Mouse (Mus musculus) liver, embryonic 14.5 days (tissue): ENCODE data around the gene Dpagt1. TPM values are rescaled to one million over a fixed set of nuclear protein-coding genes. Genes with fewer than 3 reads are reported as not detected.

Experiments
- ATAC-seq: fragments of 200-750 bp; cut with Nextera tagmentation; 2 replicates; pipeline ENCODE4 v1.8.0; 2017; ENCODE audit warnings: moderate number of reproducible peaks, mild to moderate bottlenecking, moderate library complexity; ENCODE audit not compliant: insufficient read depth
- DNase-seq, 3 experiments: peaks; one replicate each; pipeline ENCODE4 v3.0.0-alpha.2; 2012 to 2013; ENCODE audit warnings: low read depth in 3 of 3, low spot score in 3 of 3
- H3K27ac ChIP-seq: fragments of 300-500 bp; sonication (generic); 2 replicates; pipeline ENCODE4 v1.5.1; 2014; ENCODE audit warnings: moderate library complexity, mild to moderate bottlenecking, control low read depth, inconsistent platforms
- H3K27me3 ChIP-seq: fragments of 300-500 bp; sonication (generic); 2 replicates; pipeline ENCODE4 v1.6.1; 2014; ENCODE audit warnings: mild to moderate bottlenecking, low read length, moderate library complexity; ENCODE audit not compliant: control insufficient read depth, insufficient read depth
- H3K36me3 ChIP-seq: fragments of 300-500 bp; sonication (generic); replicated peaks from 2 replicates; pipeline ENCODE4 v1.6.1; 2014; ENCODE audit warnings: low read depth; ENCODE audit not compliant: control insufficient read depth, insufficient read depth
- H3K4me1 ChIP-seq, 2 experiments: fragments of 200-500 bp in 1 of 2; fragments of 300-500 bp in 1 of 2; sonication (generic) in 1 of 2; replicated peaks; 2 replicates each; pipeline ENCODE4 v1.6.1; 2012 to 2014; ENCODE audit warnings: antibody characterized with exemption in 1 of 2, inconsistent platforms in 1 of 2, low read length in 1 of 2; ENCODE audit not compliant: control insufficient read depth in 2 of 2, insufficient read depth in 2 of 2
- H3K4me2 ChIP-seq: fragments of 300-500 bp; sonication (generic); 2 replicates; pipeline ENCODE4 v1.6.1; 2014; ENCODE audit warnings: low read depth, mild to moderate bottlenecking, control low read depth, moderate library complexity
- H3K4me3 ChIP-seq, 2 experiments: fragments of 200-500 bp in 1 of 2; fragments of 300-500 bp in 1 of 2; sonication (generic) in 1 of 2; 2 replicates each; pipeline ENCODE4 v1.5.1; 2012 to 2014; ENCODE audit warnings: low read depth in 2 of 2, low read length in 2 of 2, mild to moderate bottlenecking in 2 of 2, control low read depth in 1 of 2, inconsistent platforms in 1 of 2, moderate library complexity in 1 of 2; ENCODE audit not compliant: insufficient read depth in 1 of 2
- H3K9ac ChIP-seq: fragments of 300-500 bp; sonication (generic); replicated peaks from 2 replicates; pipeline ENCODE4 v1.6.1; 2014; ENCODE audit warnings: mild to moderate bottlenecking, control low read depth, moderate library complexity
- H3K9me3 ChIP-seq: fragments of 300-500 bp; sonication (generic); 2 replicates; pipeline ENCODE4 v1.6.1; 2016; ENCODE audit warnings: low read length, mixed read lengths; ENCODE audit not compliant: control insufficient read depth
- CTCF ChIP-seq: IDR thresholded peaks from 2 replicates; pipeline ENCODE4 v1.5.1; 2016; ENCODE audit warnings: antibody characterized with exemption, low read depth, control low read depth
- EP300 ChIP-seq: IDR thresholded peaks from 2 replicates; pipeline ENCODE4 v1.6.1; 2016; ENCODE audit warnings: antibody characterized with exemption, low read depth
- WGBS: fragments of 180-500 bp; shearing (Covaris S2); extraction: QIAGEN DNeasy Blood & Tissue Kit; methylation state at CpG from one replicate; pipeline ENCODE4 v1.1.7; 2014; ENCODE audit not compliant: insufficient replicate concordance; 5-methylcytosine and 5-hydroxymethylcytosine counted together
- polyA plus RNA-seq, 2 experiments: library from polyadenylated mRNA; depleted of rRNA in 1 of 2; stranded (reverse) in 1 of 2; unstranded in 1 of 2; fragments of >200 nt; fragmentation: Nextera tagmentation in 1 of 2; extraction: Ambion mirVana in 1 of 2; gene quantifications; 2 replicates each; pipeline versions ENCODE4 v1.2.1 to v1.2.3; 2012 to 2014

Gene Dpagt1
- polyA plus RNA-seq, 2 experiments, result 16.4 to 20.2 TPM

GRCm38 (mm10) chr9:44345570-44346433, 20.0 kb downstream of the Dpagt1 start:
- H3K9me3 ChIP-seq, result no peaks in the 10 kb centered on the region
- no peak for ATAC-seq
- H3K4me2 ChIP-seq, result no peak overlapping the region
- H3K4me1 ChIP-seq, result peaks cover 12 to 14% of the 10 kb centered on the region in 2 experiments
- TF ChIP-seq CTCF (no peak), EP300 (no peak)
- no peak overlapping the region for H3K9ac ChIP-seq
- H3K27me3 ChIP-seq, result no peaks in the 10 kb centered on the region
- peak overlapping the region; percentile 100; the same call in 1 of the 2 replicates for H3K27ac ChIP-seq
- H3K36me3 ChIP-seq, result peaks cover 42% of the 10 kb centered on the region
- no peak for DNase-seq
- H3K4me3 ChIP-seq, result no peak overlapping the region
- 75% methylated on average over 6 of the region's 6 CpGs for WGBS

GRCm38 (mm10) chr9:44347166-44347565, 21.3 kb downstream of the Dpagt1 start:
- Histone ChIP-seq H3K36me3 (peaks cover 31% of the 10 kb centered on the region), H3K9me3 (no peaks in the 10 kb centered on the region), H3K27me3 (no peaks in the 10 kb centered on the region), H3K9ac (no peak overlapping the region), H3K4me1 (peaks cover 12 to 14% of the 10 kb centered on the region in 2 experiments), H3K27ac (no peak overlapping the region), H3K4me2 (no peak overlapping the region), H3K4me3 (no peak overlapping the region)
- no peak for ATAC-seq
- DNase-seq, result no peak
- 88% methylated on average over 9 of the region's 9 CpGs for WGBS
- TF ChIP-seq EP300, result no peak
- TF ChIP-seq CTCF, result no peak

GRCm38 (mm10) chr9:44347621-44348020, 21.8 kb downstream of the Dpagt1 start:
- no peak overlapping the region for H3K4me3 ChIP-seq
- no peak for ATAC-seq
- no peak overlapping the region for H3K9ac ChIP-seq
- peaks cover 36% of the 10 kb centered on the region for H3K36me3 ChIP-seq
- H3K27me3 ChIP-seq, result no peaks in the 10 kb centered on the region
- no peak overlapping the region for H3K4me2 ChIP-seq
- TF ChIP-seq CTCF (no peak), EP300 (no peak)
- DNase-seq, result no peak
- 77% methylated on average over 4 of the region's 4 CpGs for WGBS
- H3K27ac ChIP-seq, result no peak overlapping the region
- no peaks in the 10 kb centered on the region for H3K9me3 ChIP-seq
- H3K4me1 ChIP-seq, result peaks cover 10% of the 10 kb centered on the region in 2 experiments

GRCm38 (mm10) chr9:44348546-44348945, 22.7 kb downstream of the Dpagt1 start:
- H3K4me1 ChIP-seq, result peaks cover 5 to 6% of the 10 kb centered on the region in 2 experiments
- no peak overlapping the region for H3K4me3 ChIP-seq
- TF ChIP-seq EP300 (no peak), CTCF (peak; percentile 66)
- DNase-seq (no peak), ATAC-seq (no peak)
- no peak overlapping the region for H3K27ac ChIP-seq
- 88% methylated on average over 4 of the region's 4 CpGs for WGBS
- no peaks in the 10 kb centered on the region for H3K27me3 ChIP-seq
- H3K4me2 ChIP-seq, result no peak overlapping the region
- H3K36me3 ChIP-seq, result peaks cover 40% of the 10 kb centered on the region
- H3K9ac ChIP-seq, result no peak overlapping the region
- H3K9me3 ChIP-seq, result no peaks in the 10 kb centered on the region

DNA sequence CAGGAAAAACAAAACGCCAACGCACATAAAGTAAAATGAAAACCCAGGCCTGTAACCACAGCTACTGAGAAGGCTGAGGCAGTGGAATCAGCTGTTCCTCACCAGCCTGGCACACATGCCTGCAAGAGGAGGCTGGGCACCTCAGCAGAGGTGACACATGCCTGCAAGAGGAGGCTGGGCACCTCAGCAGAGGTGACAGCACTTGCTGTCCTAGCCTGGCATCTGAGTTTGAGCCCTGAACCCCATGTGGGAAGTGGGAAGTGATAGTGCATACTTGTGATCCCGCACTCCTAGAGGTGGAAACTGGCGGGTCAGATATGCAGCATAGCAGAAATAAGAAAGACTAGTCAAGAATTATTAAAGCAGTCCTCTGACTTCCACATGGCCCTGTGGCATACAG, 25.6 kb downstream of the Dpagt1 start:
- no peak overlapping the region for H3K27ac ChIP-seq
- DNase-seq, result no peak
- H3K27me3 ChIP-seq, result no peaks in the 10 kb centered on the region
- no peak overlapping the region for H3K4me2 ChIP-seq
- H3K9ac ChIP-seq, result no peak overlapping the region
- no peaks in the 10 kb centered on the region for H3K4me1 ChIP-seq
- H3K36me3 ChIP-seq, result peaks cover 68% of the 10 kb centered on the region
- H3K4me3 ChIP-seq, result no peak overlapping the region
- TF ChIP-seq EP300 (no peak), CTCF (no peak)
- no peaks in the 10 kb centered on the region for H3K9me3 ChIP-seq
- WGBS, result 86% methylated on average over 4 of the region's 4 CpGs
- no peak for ATAC-seq
